Mouse (Mus musculus) spleen, adult 2 months (tissue): ENCODE measurements at regions not wholly inside any gene's neighbourhood (a gene's known extent, or its start where the extent isn't known, plus 50 kb on each side); places are given as distances from the start of the nearest gene placed in this dataset.

Experiments
- DNase-seq, 2 experiments: peaks; one replicate each; pipeline versions ENCODE4 v3.0.0 to v3.0.0-alpha.2; 2012 to 2021; ENCODE audit warnings: low spot score in 2 of 2, low read depth in 1 of 2
- H3K27ac ChIP-seq: fragments of 200-500 bp; 2 replicates; pipeline ENCODE4 v1.5.1; 2012; ENCODE audit warnings: low read length, inconsistent platforms; ENCODE audit not compliant: insufficient read depth
- H3K27me3 ChIP-seq: fragments of 200-500 bp; 2 replicates; pipeline ENCODE4 v1.6.1; 2012; ENCODE audit warnings: mild to moderate bottlenecking, moderate library complexity, low read length, inconsistent platforms; ENCODE audit not compliant: control insufficient read depth, insufficient read depth
- H3K36me3 ChIP-seq: fragments of 200-500 bp; 2 replicates; pipeline ENCODE4 v1.6.1; 2012; ENCODE audit warnings: mild to moderate bottlenecking, low read length, inconsistent platforms; ENCODE audit not compliant: control insufficient read depth, insufficient read depth
- H3K4me1 ChIP-seq: fragments of 200-500 bp; 2 replicates; pipeline ENCODE4 v1.6.1; 2011; ENCODE audit warnings: inconsistent platforms; ENCODE audit not compliant: control insufficient read depth, insufficient read depth, insufficient read length
- H3K4me3 ChIP-seq: fragments of 200-500 bp; 2 replicates; pipeline ENCODE4 v1.5.1; 2011; ENCODE audit warnings: mild to moderate bottlenecking, inconsistent platforms; ENCODE audit not compliant: insufficient read depth, insufficient read length; ENCODE audit errors: extremely low read depth
- CTCF ChIP-seq: fragments of 200-500 bp; IDR thresholded peaks from 2 replicates; pipeline ENCODE4 v1.5.1; 2011; ENCODE audit warnings: mild to moderate bottlenecking, inconsistent platforms; ENCODE audit not compliant: insufficient read depth, insufficient read length, insufficient replicate concordance; ENCODE audit errors: extremely low read depth
- POLR2A ChIP-seq: fragments of 200-500 bp; IDR thresholded peaks from 2 replicates; pipeline ENCODE4 v1.6.1; 2011; ENCODE audit warnings: low read depth, low read length, inconsistent platforms
- WGBS: fragments of 180-500 bp; shearing (Covaris S2); methylation state at CpG from one replicate; pipeline ENCODE4 v1.1.7; 2018; 5-methylcytosine and 5-hydroxymethylcytosine counted together

GRCm38 (mm10) chr14:24762468-24763274 lies 275.7 kb downstream of the Rps24 start:
- no peaks in the 10 kb centered on the region for H3K4me1 ChIP-seq
- no peak for DNase-seq
- WGBS: 45% methylated on average over 7 of the region's 7 CpGs
- H3K27me3 ChIP-seq: no peaks in the 10 kb centered on the region
- TF ChIP-seq POLR2A (no peak), CTCF (no peak)
- H3K4me3 ChIP-seq: no peak overlapping the region
- H3K27ac ChIP-seq: no peak overlapping the region
- H3K36me3 ChIP-seq: no peaks in the 10 kb centered on the region

DNA sequence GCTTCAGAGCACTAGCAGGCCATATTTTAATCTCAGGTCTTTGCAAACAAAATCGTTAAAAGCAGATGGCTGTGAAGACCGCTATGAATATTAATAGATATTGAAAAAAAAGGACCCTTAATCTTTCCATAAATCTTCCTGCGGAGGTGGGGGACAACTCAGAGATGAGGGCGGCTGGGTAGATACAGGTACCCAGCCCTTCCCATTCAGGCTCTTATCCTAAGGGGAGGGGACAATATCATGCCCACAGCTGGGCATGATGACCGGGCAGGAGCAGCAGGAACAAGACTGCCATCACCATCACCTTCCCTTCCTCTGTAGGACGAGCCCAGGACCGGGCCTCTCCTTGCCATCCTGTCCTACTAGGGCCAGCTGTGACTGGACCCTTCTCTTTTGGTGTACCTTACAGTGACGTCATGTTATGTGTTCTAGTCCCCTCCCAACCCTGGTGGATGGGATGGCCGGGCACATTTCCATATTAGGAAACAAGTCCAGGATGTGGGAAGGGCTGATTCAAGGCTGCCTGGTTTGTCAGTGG lies 276.4 kb downstream of the Rps24 start:
- no peak for DNase-seq
- no peaks in the 10 kb centered on the region for H3K27me3 ChIP-seq
- H3K27ac ChIP-seq: no peak overlapping the region
- WGBS: 76% methylated on average over 9 of the region's 9 CpGs
- TF ChIP-seq CTCF: no peak
- H3K36me3 ChIP-seq: no peaks in the 10 kb centered on the region
- H3K4me3 ChIP-seq: no peak overlapping the region
- H3K4me1 ChIP-seq: no peaks in the 10 kb centered on the region

- no peak overlapping the region for H3K27ac ChIP-seq
- no peak for TF ChIP-seq POLR2A
- TF ChIP-seq CTCF: no peak
- 67% methylated on average over 7 of the region's 7 CpGs for WGBS
- no peaks in the 10 kb centered on the region for H3K27me3 ChIP-seq
- no peak overlapping the region for H3K4me3 ChIP-seq
- no peaks in the 10 kb centered on the region for H3K36me3 ChIP-seq
- DNase-seq: no peak
- H3K4me1 ChIP-seq: no peaks in the 10 kb centered on the region
These were observed 276.9 kb downstream of the Rps24 start for GRCm38 (mm10) chr14:24763845-24764244.

GRCm38 (mm10) chr14:24766260-24766659 lies 279.3 kb downstream of the Rps24 start:
- TF ChIP-seq CTCF (no peak), POLR2A (no peak)
- no peaks in the 10 kb centered on the region for H3K27me3 ChIP-seq
- no peak overlapping the region for H3K27ac ChIP-seq
- DNase-seq: no peak
- no peaks in the 10 kb centered on the region for H3K4me1 ChIP-seq
- WGBS: 80% methylated on average over 3 of the region's 3 CpGs
- no peaks in the 10 kb centered on the region for H3K36me3 ChIP-seq
- H3K4me3 ChIP-seq: no peak overlapping the region

DNA sequence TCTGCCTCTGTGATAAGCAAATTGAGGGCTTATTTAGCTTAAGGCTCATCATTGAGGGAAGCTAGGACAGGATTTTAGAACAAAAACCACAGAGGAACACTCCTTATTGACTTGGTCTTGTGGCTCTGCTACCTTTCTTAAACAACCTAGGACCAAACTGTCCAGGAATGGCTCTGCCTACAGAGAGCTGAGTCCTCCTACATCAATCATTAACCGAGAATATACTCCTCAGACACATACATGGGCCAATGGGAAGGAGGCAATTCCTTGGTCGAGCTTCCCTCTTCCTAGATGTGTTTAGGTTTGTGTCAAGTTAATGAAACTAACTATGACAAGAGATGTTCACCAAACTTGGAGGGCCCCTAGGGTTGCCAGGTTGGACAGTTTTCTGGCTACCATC lies 279.8 kb downstream of the Rps24 start:
- TF ChIP-seq CTCF: no peak
- H3K4me1 ChIP-seq: no peaks in the 10 kb centered on the region
- H3K4me3 ChIP-seq: no peak overlapping the region
- no peak for DNase-seq
- H3K27ac ChIP-seq: no peak overlapping the region
- WGBS: 72% methylated on average over 2 of the region's 2 CpGs
- H3K36me3 ChIP-seq: no peaks in the 10 kb centered on the region
- no peaks in the 10 kb centered on the region for H3K27me3 ChIP-seq

GRCm38 (mm10) chr14:24767316-24767715 lies 280.4 kb downstream of the Rps24 start:
- Histone ChIP-seq H3K4me3 (no peak overlapping the region), H3K36me3 (no peaks in the 10 kb centered on the region), H3K27ac (no peak overlapping the region), H3K4me1 (no peaks in the 10 kb centered on the region), H3K27me3 (no peaks in the 10 kb centered on the region)
- no peak for DNase-seq
- WGBS: 87% methylated on average over 5 of the region's 5 CpGs
- TF ChIP-seq POLR2A (no peak), CTCF (no peak)

- DNase-seq: no peak
- H3K36me3 ChIP-seq: no peaks in the 10 kb centered on the region
- no peaks in the 10 kb centered on the region for H3K4me1 ChIP-seq
- no peak overlapping the region for H3K4me3 ChIP-seq
- 94% methylated on average over 5 of the region's 5 CpGs for WGBS
- TF ChIP-seq CTCF (no peak), POLR2A (no peak)
- no peaks in the 10 kb centered on the region for H3K27me3 ChIP-seq
- H3K27ac ChIP-seq: no peak overlapping the region
These were observed 281.0 kb downstream of the Rps24 start for GRCm38 (mm10) chr14:24767964-24768363.
